Mouse (Mus musculus) small intestine, adult 2 months (tissue): ENCODE measurements around the gene 4930522H14Rik. TPM values are rescaled to one million over a fixed set of nuclear protein-coding genes. Genes with fewer than 3 reads are reported as not detected.

Source experiments
- H3K27ac ChIP-seq: fragments of 200-500 bp; 2 replicates; pipeline ENCODE4 v1.5.1; 2012; ENCODE audit warnings: low read depth, low read length, control low read depth, inconsistent platforms; ENCODE audit not compliant: insufficient read depth
- H3K27me3 ChIP-seq: fragments of 200-500 bp; 2 replicates; pipeline ENCODE4 v1.6.1; 2012; ENCODE audit warnings: mild to moderate bottlenecking, moderate library complexity, low read length, inconsistent platforms; ENCODE audit not compliant: control insufficient read depth, insufficient read depth
- H3K36me3 ChIP-seq: fragments of 200-500 bp; 2 replicates; pipeline ENCODE4 v1.6.1; 2012; ENCODE audit warnings: mild to moderate bottlenecking, low read length, control low read depth, inconsistent platforms; ENCODE audit not compliant: control insufficient read depth, insufficient read depth
- H3K4me1 ChIP-seq: fragments of 200-500 bp; 2 replicates; pipeline ENCODE4 v1.6.1; 2012; ENCODE audit warnings: low read length, inconsistent platforms, mixed read lengths; ENCODE audit not compliant: control insufficient read depth, insufficient read depth, insufficient read length
- H3K4me3 ChIP-seq: fragments of 200-500 bp; 2 replicates; pipeline ENCODE4 v1.5.1; 2012; ENCODE audit warnings: low read depth, mild to moderate bottlenecking, control low read depth, inconsistent platforms, low read length, moderate library complexity
- CTCF ChIP-seq: fragments of 200-500 bp; IDR thresholded peaks from 2 replicates; pipeline ENCODE4 v1.5.1; 2012; ENCODE audit warnings: low read depth, mild to moderate bottlenecking, control low read depth, inconsistent platforms, low read length, moderate library complexity, mixed read lengths; ENCODE audit not compliant: insufficient replicate concordance, insufficient read length; ENCODE audit errors: extremely low read depth
- POLR2A ChIP-seq: fragments of 200-500 bp; IDR thresholded peaks from 2 replicates; pipeline ENCODE4 v1.6.1; 2012; ENCODE audit warnings: low read depth, mild to moderate bottlenecking, control low read depth, inconsistent platforms, low read length, moderate library complexity
- WGBS: fragments of 180-500 bp; shearing (Covaris S2); methylation state at CpG from one replicate; pipeline ENCODE4 v1.1.7; 2018; 5-methylcytosine and 5-hydroxymethylcytosine counted together
- polyA plus RNA-seq: library from polyadenylated mRNA; depleted of rRNA; stranded (reverse); fragments of >200 nt; gene quantifications from 2 replicates; pipeline ENCODE4 v1.2.3, GENCODE M21; 2012; rRNA removed

Gene 4930522H14Rik
- polyA plus RNA-seq: not detected in 2 replicates

DNA sequence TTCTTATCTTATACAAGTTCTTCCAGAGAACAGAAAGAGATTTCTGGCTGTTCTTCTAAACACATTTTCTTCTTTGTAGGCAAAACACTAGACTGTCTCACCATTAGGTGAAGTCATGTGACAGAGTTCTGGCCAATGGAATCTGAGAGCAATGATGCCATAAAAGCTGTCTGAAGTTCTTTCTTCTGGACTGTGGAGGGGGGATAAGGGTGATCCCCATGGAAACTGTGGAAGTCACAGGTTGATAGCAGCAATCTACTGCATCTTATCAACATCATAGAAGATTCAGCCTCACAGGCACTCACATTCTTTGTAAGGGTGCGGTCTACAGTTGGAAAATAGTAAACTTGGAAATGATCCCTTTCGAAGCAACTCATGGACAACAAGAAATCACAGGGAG lies at the start of gene 4930522H14Rik:
4930522H14Rik (minus strand) TSS at position 187 of the 400 bp plus-strand sequence.
- Histone ChIP-seq H3K27ac (no peak within 1 kb of the TSS), H3K27me3 (no peaks in the 10 kb centered on the region), H3K36me3 (no peaks in the 10 kb centered on the region), H3K4me3 (no peak within 1 kb of the TSS), H3K4me1 (no peaks in the 10 kb centered on the region)
- TF ChIP-seq CTCF (no peak), POLR2A (no peak)
- WGBS: 86% methylated on average over 2 of the region's 2 CpGs

DNA sequence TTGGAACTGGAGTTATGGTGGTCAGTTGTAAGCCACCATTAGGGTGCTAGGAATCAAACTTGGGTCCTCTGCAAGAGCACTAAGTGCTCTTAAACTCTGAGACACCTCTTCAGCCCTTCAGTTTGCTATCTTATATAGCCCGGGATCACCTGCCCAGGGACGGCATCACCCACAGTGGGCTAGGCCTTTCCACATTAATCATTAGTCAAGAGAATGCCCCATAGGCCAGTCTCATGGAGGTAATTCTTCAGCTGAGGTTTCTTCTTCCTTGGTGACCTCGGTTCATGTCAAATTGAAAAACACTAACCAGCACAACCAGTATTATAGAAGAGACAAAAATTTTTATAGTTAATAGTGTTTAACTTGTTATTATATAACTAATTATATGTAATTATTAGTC lies 47.3 kb upstream of the 4930522H14Rik start:
- H3K27me3 ChIP-seq: no peaks in the 10 kb centered on the region
- H3K36me3 ChIP-seq: no peaks in the 10 kb centered on the region
- no peaks in the 10 kb centered on the region for H3K4me1 ChIP-seq
- H3K4me3 ChIP-seq: no peak overlapping the region
- WGBS: 36% methylated on average over 3 of the region's 3 CpGs
- TF ChIP-seq CTCF (no peak), POLR2A (no peak)
- no peak overlapping the region for H3K27ac ChIP-seq

- WGBS: 70% methylated on average over 5 of the region's 5 CpGs
- Histone ChIP-seq H3K27ac (no peak overlapping the region), H3K27me3 (no peaks in the 10 kb centered on the region), H3K4me1 (no peaks in the 10 kb centered on the region), H3K4me3 (no peak overlapping the region), H3K36me3 (no peaks in the 10 kb centered on the region)
- TF ChIP-seq POLR2A: no peak
- TF ChIP-seq CTCF: no peak
Observed at GRCm38 (mm10) chr4:109576933-109577332, 45.8 kb upstream of the 4930522H14Rik start.

- Histone ChIP-seq H3K27ac (no peak overlapping the region), H3K36me3 (no peaks in the 10 kb centered on the region), H3K4me1 (no peaks in the 10 kb centered on the region), H3K4me3 (no peak overlapping the region), H3K27me3 (no peaks in the 10 kb centered on the region)
- TF ChIP-seq POLR2A: no peak
- TF ChIP-seq CTCF: no peak
- 73% methylated on average over 9 of the region's 9 CpGs for WGBS
Observed at GRCm38 (mm10) chr4:109574845-109575244, 43.7 kb upstream of the 4930522H14Rik start.

DNA sequence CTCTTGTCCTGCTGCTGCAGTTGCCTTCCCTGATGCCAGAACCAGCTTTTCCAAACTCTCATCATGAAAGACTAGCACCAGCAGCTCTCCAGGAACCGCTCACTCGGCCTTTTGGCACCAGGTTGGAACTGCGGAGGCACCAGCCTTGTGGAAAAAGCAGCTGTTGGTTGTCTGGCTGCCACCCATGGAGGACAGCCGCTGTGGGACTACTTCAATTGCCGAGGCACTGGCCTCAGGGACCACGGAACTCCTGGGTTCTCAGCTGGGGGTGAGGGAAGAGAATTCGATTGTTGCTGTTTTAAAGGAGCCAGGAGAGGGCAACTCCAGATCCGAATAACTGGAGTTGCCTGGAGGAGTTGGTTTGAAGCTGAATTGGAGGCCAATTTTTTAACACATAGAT lies 43.2 kb upstream of the 4930522H14Rik start:
- Histone ChIP-seq H3K27ac (no peak overlapping the region), H3K27me3 (no peaks in the 10 kb centered on the region), H3K36me3 (no peaks in the 10 kb centered on the region), H3K4me1 (no peaks in the 10 kb centered on the region), H3K4me3 (no peak overlapping the region)
- WGBS: 53% methylated on average over 8 of the region's 8 CpGs
- TF ChIP-seq CTCF (no peak), POLR2A (no peak)

GRCm38 (mm10) chr4:109572632-109573031 lies 41.5 kb upstream of the 4930522H14Rik start:
- no peak for TF ChIP-seq CTCF
- TF ChIP-seq POLR2A: no peak
- WGBS: 74% methylated on average over 1 of the region's 1 CpGs
- Histone ChIP-seq H3K4me1 (no peaks in the 10 kb centered on the region), H3K4me3 (no peak overlapping the region), H3K27me3 (no peaks in the 10 kb centered on the region), H3K27ac (no peak overlapping the region), H3K36me3 (no peaks in the 10 kb centered on the region)

GRCm38 (mm10) chr4:109569421-109569820 lies 38.3 kb upstream of the 4930522H14Rik start:
- Histone ChIP-seq H3K36me3 (no peaks in the 10 kb centered on the region), H3K27ac (no peak overlapping the region), H3K4me3 (no peak overlapping the region), H3K4me1 (no peaks in the 10 kb centered on the region), H3K27me3 (no peaks in the 10 kb centered on the region)
- no peak for TF ChIP-seq CTCF
- no peak for TF ChIP-seq POLR2A
- WGBS: 91% methylated on average over 9 of the region's 9 CpGs

DNA sequence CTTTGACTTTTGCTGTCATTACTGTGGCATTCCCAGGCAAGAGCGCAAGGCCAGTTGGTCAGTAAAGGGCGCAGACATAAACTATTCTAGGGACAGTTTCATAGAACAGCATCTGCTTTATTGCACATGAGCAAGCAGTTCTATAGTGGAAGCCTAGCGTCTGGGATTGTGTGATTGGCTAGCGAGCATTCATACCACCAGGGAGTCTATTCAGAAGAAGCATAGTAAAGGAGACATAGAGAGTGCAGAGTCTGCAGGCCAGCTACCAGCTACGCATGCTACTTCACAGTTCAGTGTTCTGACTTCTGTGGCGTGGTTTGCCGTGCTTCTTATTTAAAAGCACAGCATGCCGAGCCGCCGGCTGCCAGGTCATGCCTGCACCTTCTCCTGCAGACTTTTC lies 37.9 kb upstream of the 4930522H14Rik start:
- TF ChIP-seq POLR2A (no peak), CTCF (no peak)
- H3K27me3 ChIP-seq: no peaks in the 10 kb centered on the region
- 90% methylated on average over 10 of the region's 10 CpGs for WGBS
- H3K4me3 ChIP-seq: no peak overlapping the region
- H3K27ac ChIP-seq: no peak overlapping the region
- no peaks in the 10 kb centered on the region for H3K4me1 ChIP-seq
- H3K36me3 ChIP-seq: no peaks in the 10 kb centered on the region
